Mouse (Mus musculus): Measurements from ENCODE around the gene Trim30c.
"Not testable (repeated sequence)": the region's sequence is repeated elsewhere in the genome, so short reads cannot be mapped to it uniquely, and the experiment has no call there.

DNA sequence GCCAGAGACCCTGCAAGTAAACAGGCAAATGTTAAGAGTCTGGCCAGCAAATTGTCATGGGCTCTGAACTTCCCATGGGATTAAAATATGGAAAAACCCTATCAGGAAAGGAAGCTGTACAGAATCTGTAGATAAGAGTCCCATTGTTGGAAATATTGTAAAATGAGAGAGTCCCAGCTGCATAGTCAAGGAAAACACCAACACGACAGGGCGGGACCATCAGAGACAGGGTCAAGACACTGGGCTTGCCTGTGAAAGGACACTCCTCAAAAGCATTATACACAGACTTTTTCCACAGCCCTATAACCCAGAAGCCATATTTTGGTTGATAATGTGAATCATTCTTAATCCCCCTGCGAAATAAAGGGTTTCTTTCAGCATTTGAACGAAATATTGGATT lies 59.9 kb downstream of the Trim30c start:
- TF ChIP-seq POLR2A (IDR thresholded peaks at IDR 0.05; ENCODE audit: low read depth, low read length); CTCF (conservative IDR thresholded peaks at IDR 0.05; ENCODE audit: insufficient read depth, insufficient read length, low read depth, low read length): not testable (repeated sequence)

Measured in kidney, adult 2 months (tissue).